Mouse (Mus musculus): ENCODE measurements around the gene Plxnb2. TPM values are rescaled to one million over a fixed set of nuclear protein-coding genes. Genes with fewer than 3 reads are reported as not detected.

The Plxnb2 gene
- 116 and 178 TPM in 2 replicates for total RNA-seq (2012; rRNA removed)

DNA sequence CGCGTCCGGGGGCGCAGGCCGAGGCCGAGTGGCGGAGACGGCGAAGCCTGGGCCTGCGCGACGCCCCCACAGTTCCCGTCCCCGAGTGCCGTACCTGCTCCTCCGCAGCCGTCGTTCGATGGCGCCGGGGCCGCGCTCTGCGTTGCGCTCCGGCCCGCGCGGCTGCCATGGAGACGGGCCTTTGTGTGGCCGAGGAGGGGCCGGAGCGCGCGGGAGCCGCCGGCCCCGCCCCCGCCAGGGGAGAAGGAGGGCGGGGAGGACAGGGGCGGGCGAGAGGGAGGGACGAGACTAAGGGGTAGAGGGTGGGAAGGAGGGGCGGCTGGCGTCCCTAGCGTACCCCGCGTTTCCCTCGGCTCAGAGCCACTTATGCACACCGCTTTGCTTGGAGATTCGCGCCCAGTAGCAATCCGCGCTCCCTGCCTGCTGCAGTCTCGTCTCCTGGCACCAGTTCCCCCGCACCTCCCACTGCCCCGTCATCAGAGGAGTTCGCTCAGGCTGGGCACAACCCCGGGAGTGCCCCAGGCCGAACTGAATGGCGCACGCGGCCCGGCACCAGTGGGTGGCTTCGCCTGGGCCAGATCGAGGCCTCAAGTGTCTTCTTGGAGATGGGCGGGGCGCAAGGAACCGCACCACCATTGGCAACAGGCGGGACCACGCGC, at the start of gene Plxnb2:
TSS of gene Plxnb2 (minus strand) at position 218 of the 659 bp plus-strand sequence.
- in situ Hi-C loops (cut with MboI; ENCODE audit: low sequenced_read_pairs in 2 of 2, unreplicated experiment in 2 of 2): no loop called here
- Histone ChIP-seq H3K4me1 (ENCODE audit: control insufficient read depth in 2 of 2, insufficient read depth in 2 of 2, low read length in 2 of 2, poor library complexity in 1 of 2) (peaks cover 8 to 62% of the 10 kb centered on the region in 2 experiments), H3K4me3 (ENCODE audit: insufficient read depth in 1 of 2, low read depth in 1 of 2, low read length in 2 of 2, poor library complexity in 1 of 2, severe bottlenecking in 1 of 2) (peak within 1 kb of the TSS; percentile 79 to 81), H3K36me3 (ENCODE audit: control insufficient read depth, insufficient read depth, low read length, poor library complexity, severe bottlenecking) (peaks cover 4% of the 10 kb centered on the region; the same call in 1 of the 2 replicates), H3K9me3 (ENCODE audit: control insufficient read depth, insufficient read depth, low read depth, low read length) (no peaks in the 10 kb centered on the region), H3K9ac (ENCODE audit: insufficient read depth, low read depth, low read length, poor library complexity, severe bottlenecking) (peak within 1 kb of the TSS; percentile 84), H3K27ac (ENCODE audit: insufficient read depth, low read depth, low read length, poor library complexity, severe bottlenecking) (peak within 1 kb of the TSS; percentile 65; the same call in 1 of the 2 replicates)
- DNase-seq (ENCODE audit: low read depth, low spot score): peak; percentile 66
- TF ChIP-seq HCFC1 (IDR thresholded peaks at IDR 0.05; ENCODE audit: borderline replicate concordance, insufficient read depth, low read length) (no peak), MAFK (IDR thresholded peaks at IDR 0.05; ENCODE audit: insufficient read depth, low read depth, low read length) (no peak), ZC3H11A (IDR thresholded peaks at IDR 0.05; ENCODE audit: borderline replicate concordance, low read depth, low read length) (no peak), CHD2 (IDR thresholded peaks at IDR 0.05; ENCODE audit: low read depth, low read length) (no peak), ZNF384 (IDR thresholded peaks at IDR 0.05; ENCODE audit: low read depth, low read length) (no peak)

DNA sequence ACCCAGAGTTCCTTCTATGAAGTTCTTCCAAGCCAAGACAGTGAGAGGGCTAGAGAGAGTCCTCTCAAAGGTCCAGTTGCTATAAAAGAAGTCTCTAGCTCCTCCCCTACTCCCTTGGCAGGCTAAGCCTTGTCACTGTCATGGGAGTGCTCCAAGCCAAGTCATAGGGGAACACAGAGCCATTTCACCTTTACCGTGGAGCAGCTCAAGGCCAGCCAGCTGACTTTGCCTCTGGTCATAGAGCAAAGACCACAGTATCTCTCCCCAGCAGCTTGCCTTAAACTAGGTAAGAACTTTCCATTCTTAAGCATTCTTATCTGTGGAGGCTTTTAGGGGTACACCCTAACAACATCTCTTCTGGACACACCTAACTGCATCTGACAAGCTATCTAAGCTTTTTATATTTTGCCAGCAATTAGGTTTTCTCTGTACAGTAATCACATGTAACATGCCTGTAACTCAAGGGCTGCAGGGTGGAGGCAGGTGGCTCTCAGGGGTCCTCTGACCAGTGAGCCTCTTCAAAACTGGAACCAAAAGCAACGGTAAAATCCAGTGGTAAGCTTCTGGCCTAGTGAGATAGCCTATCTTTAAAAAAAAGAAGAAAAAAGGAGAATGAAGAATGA, 35.1 kb upstream of the Plxnb2 start:
- Histone ChIP-seq H3K4me1 (ENCODE audit: control insufficient read depth in 2 of 2, insufficient read depth in 2 of 2, low read length in 2 of 2, poor library complexity in 1 of 2) (peaks cover 0 to 6% of the 10 kb centered on the region in 2 experiments; a peak in 1 of 4 replicates), H3K36me3 (ENCODE audit: control insufficient read depth, insufficient read depth, low read length, poor library complexity, severe bottlenecking) (no peaks in the 10 kb centered on the region; the same call in 1 of the 2 replicates), H3K4me3 (ENCODE audit: insufficient read depth in 1 of 2, low read depth in 1 of 2, low read length in 2 of 2, poor library complexity in 1 of 2, severe bottlenecking in 1 of 2) (no peak overlapping the region), H3K9ac (ENCODE audit: insufficient read depth, low read depth, low read length, poor library complexity, severe bottlenecking) (no peak overlapping the region), H3K27ac (ENCODE audit: insufficient read depth, low read depth, low read length, poor library complexity, severe bottlenecking) (no peak overlapping the region), H3K9me3 (ENCODE audit: control insufficient read depth, insufficient read depth, low read depth, low read length) (no peaks in the 10 kb centered on the region)
- in situ Hi-C loops (cut with MboI; ENCODE audit: low sequenced_read_pairs in 2 of 2, unreplicated experiment in 2 of 2): no loop called here
- DNase-seq (ENCODE audit: low read depth, low spot score): no peak
- TF ChIP-seq MAFK (IDR thresholded peaks at IDR 0.05; ENCODE audit: insufficient read depth, low read depth, low read length): no peak
- no peak for TF ChIP-seq ZNF384 (IDR thresholded peaks at IDR 0.05; ENCODE audit: low read depth, low read length)
- no peak for TF ChIP-seq CHD2 (IDR thresholded peaks at IDR 0.05; ENCODE audit: low read depth, low read length)
- no peak for TF ChIP-seq HCFC1 (IDR thresholded peaks at IDR 0.05; ENCODE audit: borderline replicate concordance, insufficient read depth, low read length)
- no peak for TF ChIP-seq ZC3H11A (IDR thresholded peaks at IDR 0.05; ENCODE audit: borderline replicate concordance, low read depth, low read length)

DNA sequence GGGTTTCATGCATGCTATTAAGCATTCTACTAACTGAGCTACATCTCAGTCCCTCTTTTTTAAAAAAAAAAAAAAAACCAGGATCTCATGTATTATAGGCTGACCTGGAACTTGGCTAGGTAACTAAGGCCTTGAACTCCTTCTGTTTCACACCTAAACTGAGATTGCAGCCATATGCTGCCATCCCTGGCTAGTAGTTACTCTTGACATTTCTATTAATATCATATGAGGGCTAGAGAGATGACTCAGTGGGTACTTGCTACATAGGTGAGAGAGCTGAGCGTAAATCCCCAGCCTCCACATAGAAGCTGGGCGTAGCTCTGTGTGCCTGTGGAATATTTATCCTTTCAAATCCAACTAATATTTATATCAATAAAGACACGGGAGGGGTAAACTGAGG, 34.4 kb upstream of the Plxnb2 start:
- Histone ChIP-seq H3K36me3 (ENCODE audit: control insufficient read depth, insufficient read depth, low read length, poor library complexity, severe bottlenecking) (no peaks in the 10 kb centered on the region; the same call in 1 of the 2 replicates), H3K4me1 (ENCODE audit: control insufficient read depth in 2 of 2, insufficient read depth in 2 of 2, low read length in 2 of 2, poor library complexity in 1 of 2) (peaks cover 0 to 8% of the 10 kb centered on the region in 2 experiments; a peak in 2 of 4 replicates), H3K4me3 (ENCODE audit: insufficient read depth in 1 of 2, low read depth in 1 of 2, low read length in 2 of 2, poor library complexity in 1 of 2, severe bottlenecking in 1 of 2) (no peak overlapping the region), H3K9ac (ENCODE audit: insufficient read depth, low read depth, low read length, poor library complexity, severe bottlenecking) (no peak overlapping the region), H3K9me3 (ENCODE audit: control insufficient read depth, insufficient read depth, low read depth, low read length) (no peaks in the 10 kb centered on the region), H3K27ac (ENCODE audit: insufficient read depth, low read depth, low read length, poor library complexity, severe bottlenecking) (no peak overlapping the region)
- no peak for TF ChIP-seq MAFK (IDR thresholded peaks at IDR 0.05; ENCODE audit: insufficient read depth, low read depth, low read length)
- no peak for TF ChIP-seq HCFC1 (IDR thresholded peaks at IDR 0.05; ENCODE audit: borderline replicate concordance, insufficient read depth, low read length)
- TF ChIP-seq CHD2 (IDR thresholded peaks at IDR 0.05; ENCODE audit: low read depth, low read length): no peak
- TF ChIP-seq ZC3H11A (IDR thresholded peaks at IDR 0.05; ENCODE audit: borderline replicate concordance, low read depth, low read length): no peak
- TF ChIP-seq ZNF384 (IDR thresholded peaks at IDR 0.05; ENCODE audit: low read depth, low read length): no peak
- in situ Hi-C loops (cut with MboI; ENCODE audit: low sequenced_read_pairs in 2 of 2, unreplicated experiment in 2 of 2): no loop called here
- no peak for DNase-seq (ENCODE audit: low read depth, low spot score)

DNA sequence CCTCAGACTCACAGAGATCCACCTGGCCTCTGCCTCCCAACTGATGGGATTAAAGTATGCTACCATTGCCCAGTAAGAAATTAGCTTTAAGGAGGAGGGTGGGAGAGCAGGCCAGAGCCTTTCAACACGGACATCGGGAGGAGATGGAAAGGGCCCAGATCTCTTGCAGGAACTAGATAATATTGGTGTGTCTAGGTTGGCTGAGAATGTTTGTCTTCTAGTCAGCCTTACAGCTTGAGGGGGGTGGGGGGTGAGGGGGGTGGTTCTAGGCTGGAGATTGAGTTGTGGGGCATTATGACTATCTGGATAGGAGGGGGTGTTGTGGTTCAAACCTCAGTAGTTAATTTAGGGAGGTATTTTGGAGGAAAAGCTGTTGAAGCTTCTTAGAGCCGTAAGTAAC, 32.9 kb upstream of the Plxnb2 start:
- H3K4me3 ChIP-seq (ENCODE audit: insufficient read depth in 1 of 2, low read depth in 1 of 2, low read length in 2 of 2, poor library complexity in 1 of 2, severe bottlenecking in 1 of 2): no peak overlapping the region
- in situ Hi-C loops (cut with MboI; ENCODE audit: low sequenced_read_pairs in 2 of 2, unreplicated experiment in 2 of 2): no loop called here
- no peak for TF ChIP-seq ZNF384 (IDR thresholded peaks at IDR 0.05; ENCODE audit: low read depth, low read length)
- TF ChIP-seq CHD2 (IDR thresholded peaks at IDR 0.05; ENCODE audit: low read depth, low read length): no peak
- no peak for TF ChIP-seq HCFC1 (IDR thresholded peaks at IDR 0.05; ENCODE audit: borderline replicate concordance, insufficient read depth, low read length)
- no peak for TF ChIP-seq MAFK (IDR thresholded peaks at IDR 0.05; ENCODE audit: insufficient read depth, low read depth, low read length)
- TF ChIP-seq ZC3H11A (IDR thresholded peaks at IDR 0.05; ENCODE audit: borderline replicate concordance, low read depth, low read length): no peak
- peaks cover 0 to 10% of the 10 kb centered on the region in 2 experiments; a peak in 2 of 4 replicates for H3K4me1 ChIP-seq (ENCODE audit: control insufficient read depth in 2 of 2, insufficient read depth in 2 of 2, low read length in 2 of 2, poor library complexity in 1 of 2)
- H3K9me3 ChIP-seq (ENCODE audit: control insufficient read depth, insufficient read depth, low read depth, low read length): no peaks in the 10 kb centered on the region
- DNase-seq (ENCODE audit: low read depth, low spot score): no peak
- H3K36me3 ChIP-seq (ENCODE audit: control insufficient read depth, insufficient read depth, low read length, poor library complexity, severe bottlenecking): no peaks in the 10 kb centered on the region; the same call in 1 of the 2 replicates
- no peak overlapping the region for H3K9ac ChIP-seq (ENCODE audit: insufficient read depth, low read depth, low read length, poor library complexity, severe bottlenecking)
- no peak overlapping the region for H3K27ac ChIP-seq (ENCODE audit: insufficient read depth, low read depth, low read length, poor library complexity, severe bottlenecking)

Data from ES-E14 (cell line).